Mouse (Mus musculus): ENCODE data around the gene Tmem150b. TPM values are rescaled to one million over a fixed set of nuclear protein-coding genes. Genes with fewer than 3 reads are reported as not detected.

Tmem150b gene
- polyA plus RNA-seq, 1 experiment = 0.04 TPM

- Histone ChIP-seq H3ac (ENCODE audit: control insufficient read depth, insufficient read length) (no peak within 1 kb of the TSS), H3K4me3 (peak within 1 kb of the TSS; percentile 84), H3K36me3 (ENCODE audit: control insufficient read depth, insufficient read depth) (no peaks in the 10 kb centered on the region), H3K27me3 (ENCODE audit: control insufficient read depth, insufficient read depth, insufficient read length) (no peaks in the 10 kb centered on the region), H3K4me2 (ENCODE audit: low read depth) (peak within 1 kb of the TSS; percentile 89), H3K79me2 (ENCODE audit: control insufficient read depth, insufficient read depth) (no peaks in the 10 kb centered on the region)
- TF ChIP-seq POLR2A (IDR thresholded peaks at IDR 0.05; ENCODE audit: insufficient read length, low read depth) (peak; percentile 45), REST (IDR thresholded peaks at IDR 0.05; ENCODE audit: insufficient read depth, insufficient read length) (no peak)
Observed at GRCm38 (mm10) chr7:4684632-4685417, 40.2 kb downstream of the Tmem150b start, which contains the start of gene Hspbp1. Hspbp1 (minus strand) TSS chr7:4685068.

GRCm38 (mm10) chr7:4684203-4684602 is 40.8 kb downstream of the Tmem150b start:
- Histone ChIP-seq H3K4me3 (peak overlapping the region; percentile 84), H3K79me2 (ENCODE audit: control insufficient read depth, insufficient read depth) (no peaks in the 10 kb centered on the region), H3K27me3 (ENCODE audit: control insufficient read depth, insufficient read depth, insufficient read length) (no peaks in the 10 kb centered on the region), H3ac (ENCODE audit: control insufficient read depth, insufficient read length) (no peak overlapping the region), H3K36me3 (ENCODE audit: control insufficient read depth, insufficient read depth) (no peaks in the 10 kb centered on the region), H3K4me2 (ENCODE audit: low read depth) (peak overlapping the region; percentile 89)
- TF ChIP-seq POLR2AphosphoS2 (IDR thresholded peaks at IDR 0.05; ENCODE audit: insufficient read length, low read depth) (no peak), MYOD1 (IDR thresholded peaks at IDR 0.05; ENCODE audit: control insufficient read depth in 1 of 3, insufficient read length in 2 of 3, low read depth in 2 of 3) (no peak), MYOG (IDR thresholded peaks at IDR 0.05; ENCODE audit: control insufficient read depth in 1 of 3, insufficient read depth in 1 of 3, insufficient read length in 2 of 3, low read depth in 2 of 3) (no peak), MAX (IDR thresholded peaks at IDR 0.05; ENCODE audit: low read depth) (no peak), TCF3 (IDR thresholded peaks at IDR 0.05; ENCODE audit: insufficient read length, low read depth) (no peak), SRF (IDR thresholded peaks at IDR 0.05; ENCODE audit: control insufficient read depth, insufficient read length, low read depth) (no peak), TCF12 (IDR thresholded peaks at IDR 0.05; ENCODE audit: insufficient read depth, poor library complexity, severe bottlenecking) (no peak), REST (IDR thresholded peaks at IDR 0.05; ENCODE audit: insufficient read depth, insufficient read length) (no peak), E2F4 (IDR thresholded peaks at IDR 0.05; ENCODE audit: insufficient read depth) (no peak), POLR2A (IDR thresholded peaks at IDR 0.05; ENCODE audit: insufficient read length, low read depth) (no peak), CEBPB (IDR thresholded peaks at IDR 0.05; ENCODE audit: insufficient read depth, poor library complexity, severe bottlenecking) (no peak)

GRCm38 (mm10) chr7:4683307-4683706 is 41.7 kb downstream of the Tmem150b start:
- H3K4me3 ChIP-seq = no peak overlapping the region
- TF ChIP-seq USF1 (IDR thresholded peaks at IDR 0.05; ENCODE audit: low read depth) = no peak
- no peak for TF ChIP-seq TCF12 (IDR thresholded peaks at IDR 0.05; ENCODE audit: insufficient read depth, poor library complexity, severe bottlenecking)
- TF ChIP-seq TCF3 (IDR thresholded peaks at IDR 0.05; ENCODE audit: insufficient read length, low read depth) = no peak
- no peak for TF ChIP-seq CEBPB (IDR thresholded peaks at IDR 0.05; ENCODE audit: insufficient read depth, poor library complexity, severe bottlenecking)
- no peak for TF ChIP-seq E2F4 (IDR thresholded peaks at IDR 0.05; ENCODE audit: insufficient read depth)
- TF ChIP-seq SRF (IDR thresholded peaks at IDR 0.05; ENCODE audit: control insufficient read depth, insufficient read length, low read depth) = no peak
- no peak for TF ChIP-seq POLR2AphosphoS2 (IDR thresholded peaks at IDR 0.05; ENCODE audit: insufficient read length, low read depth)
- H3K79me2 ChIP-seq (ENCODE audit: control insufficient read depth, insufficient read depth) = no peaks in the 10 kb centered on the region
- H3K36me3 ChIP-seq (ENCODE audit: control insufficient read depth, insufficient read depth) = no peaks in the 10 kb centered on the region
- no peak overlapping the region for H3K4me2 ChIP-seq (ENCODE audit: low read depth)
- no peak overlapping the region for H3ac ChIP-seq (ENCODE audit: control insufficient read depth, insufficient read length)
- H3K27me3 ChIP-seq (ENCODE audit: control insufficient read depth, insufficient read depth, insufficient read length) = no peaks in the 10 kb centered on the region

- H3K4me2 ChIP-seq (ENCODE audit: low read depth) = no peak overlapping the region
- H3K36me3 ChIP-seq (ENCODE audit: control insufficient read depth, insufficient read depth) = peaks cover 12% of the 10 kb centered on the region
- no peak overlapping the region for H3ac ChIP-seq (ENCODE audit: control insufficient read depth, insufficient read length)
- H3K4me3 ChIP-seq = no peak overlapping the region
- no peaks in the 10 kb centered on the region for H3K79me2 ChIP-seq (ENCODE audit: control insufficient read depth, insufficient read depth)
- TF ChIP-seq USF1 (IDR thresholded peaks at IDR 0.05; ENCODE audit: low read depth) (no peak), TCF12 (IDR thresholded peaks at IDR 0.05; ENCODE audit: insufficient read depth, poor library complexity, severe bottlenecking) (no peak)
- H3K27me3 ChIP-seq (ENCODE audit: control insufficient read depth, insufficient read depth, insufficient read length) = no peaks in the 10 kb centered on the region
Observed at GRCm38 (mm10) chr7:4675200-4675599, 49.8 kb downstream of the Tmem150b start.

- Histone ChIP-seq H3K27me3 (ENCODE audit: control insufficient read depth, insufficient read depth, insufficient read length) (no peaks in the 10 kb centered on the region), H3K79me2 (ENCODE audit: control insufficient read depth, insufficient read depth) (no peaks in the 10 kb centered on the region), H3K4me2 (ENCODE audit: low read depth) (no peak overlapping the region), H3ac (ENCODE audit: control insufficient read depth, insufficient read length) (no peak overlapping the region), H3K4me3 (no peak overlapping the region), H3K36me3 (ENCODE audit: control insufficient read depth, insufficient read depth) (peaks cover 12% of the 10 kb centered on the region)
- no peak for TF ChIP-seq USF1 (IDR thresholded peaks at IDR 0.05; ENCODE audit: low read depth)
- no peak for TF ChIP-seq TCF3 (IDR thresholded peaks at IDR 0.05; ENCODE audit: insufficient read length, low read depth)
- TF ChIP-seq SRF (IDR thresholded peaks at IDR 0.05; ENCODE audit: control insufficient read depth, insufficient read length, low read depth) = no peak
- no peak for TF ChIP-seq MYOD1 (IDR thresholded peaks at IDR 0.05; ENCODE audit: control insufficient read depth in 1 of 3, insufficient read length in 2 of 3, low read depth in 2 of 3)
- TF ChIP-seq POLR2AphosphoS2 (IDR thresholded peaks at IDR 0.05; ENCODE audit: insufficient read length, low read depth) = no peak
- no peak for TF ChIP-seq CEBPB (IDR thresholded peaks at IDR 0.05; ENCODE audit: insufficient read depth, poor library complexity, severe bottlenecking)
- no peak for TF ChIP-seq MAX (IDR thresholded peaks at IDR 0.05; ENCODE audit: low read depth)
- no peak for TF ChIP-seq POLR2A (IDR thresholded peaks at IDR 0.05; ENCODE audit: insufficient read length, low read depth)
- TF ChIP-seq E2F4 (IDR thresholded peaks at IDR 0.05; ENCODE audit: insufficient read depth) = no peak
- TF ChIP-seq TCF12 (IDR thresholded peaks at IDR 0.05; ENCODE audit: insufficient read depth, poor library complexity, severe bottlenecking) = no peak
- no peak for TF ChIP-seq MYOG (IDR thresholded peaks at IDR 0.05; ENCODE audit: control insufficient read depth in 1 of 3, insufficient read depth in 1 of 3, insufficient read length in 2 of 3, low read depth in 2 of 3)
- TF ChIP-seq REST (IDR thresholded peaks at IDR 0.05; ENCODE audit: insufficient read depth, insufficient read length) = no peak
Observed at GRCm38 (mm10) chr7:4674114-4674731, 50.8 kb downstream of the Tmem150b start.
